Mouse (Mus musculus): ENCODE data around the gene Ice1. TPM values are rescaled to one million over a fixed set of nuclear protein-coding genes. Genes with fewer than 3 reads are reported as not detected.

The Ice1 gene
- polyA plus RNA-seq, 1 experiment from 2014 or later, result 39.3 TPM

DNA sequence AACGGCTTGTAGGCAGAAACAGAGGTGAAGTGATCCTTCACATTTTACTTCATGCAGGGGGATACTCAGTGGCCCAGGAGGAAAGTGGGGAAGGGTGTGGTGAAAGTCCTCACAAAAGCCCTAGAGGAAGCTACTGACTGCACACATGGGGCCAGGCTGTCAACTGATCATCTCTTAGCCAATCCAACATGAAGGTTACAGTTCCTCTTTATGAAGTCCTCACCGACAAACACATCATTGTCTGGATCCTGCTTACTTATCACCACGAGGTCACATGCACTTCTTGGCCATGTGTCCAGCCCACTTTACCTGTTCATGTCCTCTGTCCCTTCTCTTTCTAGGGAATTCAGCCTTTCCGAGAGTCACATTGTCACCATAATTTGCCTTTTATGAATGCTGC, 22.3 kb upstream of the Ice1 start:
- Histone ChIP-seq H3K36me3 (ENCODE audit: control insufficient read depth, insufficient read depth) (no peaks in the 10 kb centered on the region), H3K4me3 (replicated peaks; ENCODE audit: low read length) (no peak overlapping the region), H3K9me3 (ENCODE audit: control insufficient read depth, low read length) (no peaks in the 10 kb centered on the region), H3K27ac (ENCODE audit: low read length) (no peak overlapping the region), H3K9ac (replicated peaks; ENCODE audit: low read depth, low read length) (no peak overlapping the region), H3K27me3 (replicated peaks; ENCODE audit: control insufficient read depth, insufficient read depth, low read length) (no peaks in the 10 kb centered on the region), H3K4me1 (replicated peaks; ENCODE audit: control insufficient read depth, insufficient read depth, low read length) (no peaks in the 10 kb centered on the region), H3K4me2 (ENCODE audit: low read length) (no peak overlapping the region)
- WGBS, result 80% methylated on average over 4 of the region's 4 CpGs
- ATAC-seq, result no peak

DNA sequence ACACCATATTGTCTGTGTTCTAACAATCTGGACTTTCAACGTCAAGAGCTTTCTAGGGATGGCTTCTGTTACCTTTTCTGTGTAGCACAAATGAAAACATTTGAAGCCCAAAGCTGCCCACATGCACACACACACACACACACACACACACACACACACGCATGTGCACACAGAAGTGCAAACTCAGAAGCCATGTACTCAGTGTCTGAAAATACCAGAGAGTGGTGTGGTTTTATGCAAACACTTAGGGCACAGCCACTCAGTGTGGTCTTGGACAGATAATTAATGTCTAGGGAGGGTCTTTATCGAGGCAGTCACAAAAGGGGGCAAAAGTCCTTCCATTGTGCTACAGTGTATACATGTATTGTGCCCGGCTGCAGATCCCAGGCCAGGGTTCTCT, 19.3 kb upstream of the Ice1 start:
- Histone ChIP-seq H3K27ac (ENCODE audit: low read length) (no peak overlapping the region), H3K4me2 (ENCODE audit: low read length) (no peak overlapping the region), H3K27me3 (replicated peaks; ENCODE audit: control insufficient read depth, insufficient read depth, low read length) (no peaks in the 10 kb centered on the region), H3K4me1 (replicated peaks; ENCODE audit: control insufficient read depth, insufficient read depth, low read length) (no peaks in the 10 kb centered on the region), H3K9ac (replicated peaks; ENCODE audit: low read depth, low read length) (no peak overlapping the region), H3K36me3 (ENCODE audit: control insufficient read depth, insufficient read depth) (no peaks in the 10 kb centered on the region), H3K4me3 (replicated peaks; ENCODE audit: low read length) (no peak overlapping the region), H3K9me3 (ENCODE audit: control insufficient read depth, low read length) (no peaks in the 10 kb centered on the region)
- 71% methylated on average over 4 of the region's 4 CpGs for WGBS
- no peak for ATAC-seq

DNA sequence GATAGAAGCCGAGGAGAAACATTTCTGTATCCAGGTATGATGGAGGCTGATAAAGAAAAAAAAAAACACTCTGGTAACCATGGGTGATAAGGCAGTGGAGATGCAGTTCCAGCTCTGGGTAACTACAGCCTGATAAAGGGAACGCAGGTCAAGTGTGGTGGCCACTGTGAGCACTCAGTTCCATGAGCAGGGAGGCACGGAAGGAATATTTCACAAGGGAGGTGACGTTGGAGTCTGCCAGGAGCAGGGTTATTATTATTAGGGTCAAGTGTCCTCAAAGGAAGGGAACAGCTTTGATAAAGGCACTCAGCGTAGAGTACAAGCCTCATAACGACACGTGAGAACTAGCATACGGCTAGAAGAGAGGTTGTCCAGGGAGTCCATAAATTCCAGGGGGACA, 18.9 kb upstream of the Ice1 start:
- H3K27ac ChIP-seq (ENCODE audit: low read length), result no peak overlapping the region

DNA sequence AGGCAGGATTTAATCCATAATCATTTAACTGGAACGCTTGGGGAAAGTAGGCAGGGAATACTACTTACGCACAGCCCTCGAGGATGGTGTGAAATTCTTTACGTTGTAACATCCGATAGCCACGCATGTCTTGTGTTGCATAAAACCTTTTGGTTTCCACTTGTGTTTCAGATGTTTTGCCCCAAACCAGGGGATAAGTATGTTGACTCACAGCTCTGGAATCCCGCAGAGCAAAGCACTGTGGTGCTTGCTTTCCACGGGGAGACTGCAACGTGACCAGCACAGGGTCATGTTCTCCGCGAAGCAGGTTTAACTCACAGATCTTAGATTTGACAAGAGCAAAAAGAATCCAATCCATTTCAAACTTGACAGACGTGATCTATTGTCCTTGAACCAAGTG, 18.1 kb upstream of the Ice1 start:
- no peaks in the 10 kb centered on the region for H3K9me3 ChIP-seq (ENCODE audit: control insufficient read depth, low read length)
- no peak overlapping the region for H3K27ac ChIP-seq (ENCODE audit: low read length)
- no peak overlapping the region for H3K4me3 ChIP-seq (replicated peaks; ENCODE audit: low read length)
- 84% methylated on average over 12 of the region's 12 CpGs for WGBS
- H3K36me3 ChIP-seq (ENCODE audit: control insufficient read depth, insufficient read depth), result no peaks in the 10 kb centered on the region
- H3K4me2 ChIP-seq (ENCODE audit: low read length), result no peak overlapping the region
- no peaks in the 10 kb centered on the region for H3K4me1 ChIP-seq (replicated peaks; ENCODE audit: control insufficient read depth, insufficient read depth, low read length)
- no peaks in the 10 kb centered on the region for H3K27me3 ChIP-seq (replicated peaks; ENCODE audit: control insufficient read depth, insufficient read depth, low read length)
- no peak for ATAC-seq
- H3K9ac ChIP-seq (replicated peaks; ENCODE audit: low read depth, low read length), result no peak overlapping the region

More for the DNA sequence above, 18.9 kb upstream of the Ice1 start:
- Histone ChIP-seq H3K4me1 (replicated peaks; ENCODE audit: control insufficient read depth, insufficient read depth, low read length) (no peaks in the 10 kb centered on the region), H3K4me3 (replicated peaks; ENCODE audit: low read length) (no peak overlapping the region), H3K27me3 (replicated peaks; ENCODE audit: control insufficient read depth, insufficient read depth, low read length) (no peaks in the 10 kb centered on the region), H3K9me3 (ENCODE audit: control insufficient read depth, low read length) (no peaks in the 10 kb centered on the region), H3K9ac (replicated peaks; ENCODE audit: low read depth, low read length) (no peak overlapping the region), H3K4me2 (ENCODE audit: low read length) (no peak overlapping the region), H3K36me3 (ENCODE audit: control insufficient read depth, insufficient read depth) (no peaks in the 10 kb centered on the region)
- WGBS, result 81% methylated on average over 8 of the region's 8 CpGs
- no peak for ATAC-seq

- Histone ChIP-seq H3K4me1 (replicated peaks; ENCODE audit: control insufficient read depth, insufficient read depth, low read length) (no peaks in the 10 kb centered on the region), H3K27me3 (replicated peaks; ENCODE audit: control insufficient read depth, insufficient read depth, low read length) (no peaks in the 10 kb centered on the region), H3K9ac (replicated peaks; ENCODE audit: low read depth, low read length) (no peak overlapping the region), H3K9me3 (ENCODE audit: control insufficient read depth, low read length) (no peaks in the 10 kb centered on the region), H3K36me3 (ENCODE audit: control insufficient read depth, insufficient read depth) (no peaks in the 10 kb centered on the region), H3K4me2 (ENCODE audit: low read length) (no peak overlapping the region), H3K4me3 (replicated peaks; ENCODE audit: low read length) (no peak overlapping the region), H3K27ac (ENCODE audit: low read length) (no peak overlapping the region)
- no peak for ATAC-seq
- WGBS, result 72% methylated on average over 5 of the region's 5 CpGs
Observed at GRCm38 (mm10) chr13:70654091-70654770, 16.8 kb upstream of the Ice1 start.

DNA sequence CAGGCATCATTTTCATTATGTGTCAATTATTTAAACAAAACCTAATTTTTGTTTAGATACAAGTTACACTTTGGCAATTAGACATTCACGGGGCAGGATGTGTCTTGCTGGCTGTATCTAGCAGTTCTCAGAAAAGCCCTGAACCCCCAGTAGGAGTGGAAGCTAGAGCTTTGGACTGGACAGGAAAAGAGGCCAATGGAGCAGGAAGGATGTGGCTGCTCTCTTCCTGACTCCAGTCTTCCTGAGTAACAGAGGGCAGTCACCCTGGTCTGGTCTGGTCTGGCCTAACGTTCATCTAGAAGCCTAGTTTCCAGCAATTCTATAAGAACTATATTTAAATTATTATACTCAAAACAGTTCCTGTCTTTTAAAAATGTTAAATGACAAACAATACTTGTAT, 16.0 kb upstream of the Ice1 start:
- H3K4me3 ChIP-seq (replicated peaks; ENCODE audit: low read length), result no peak overlapping the region
- H3K36me3 ChIP-seq (ENCODE audit: control insufficient read depth, insufficient read depth), result no peaks in the 10 kb centered on the region
- no peaks in the 10 kb centered on the region for H3K4me1 ChIP-seq (replicated peaks; ENCODE audit: control insufficient read depth, insufficient read depth, low read length)
- no peak overlapping the region for H3K27ac ChIP-seq (ENCODE audit: low read length)
- no peak for ATAC-seq
- no peak overlapping the region for H3K4me2 ChIP-seq (ENCODE audit: low read length)
- 75% methylated on average over 2 of the region's 2 CpGs for WGBS
- no peaks in the 10 kb centered on the region for H3K27me3 ChIP-seq (replicated peaks; ENCODE audit: control insufficient read depth, insufficient read depth, low read length)
- no peak overlapping the region for H3K9ac ChIP-seq (replicated peaks; ENCODE audit: low read depth, low read length)
- no peaks in the 10 kb centered on the region for H3K9me3 ChIP-seq (ENCODE audit: control insufficient read depth, low read length)

GRCm38 (mm10) chr13:70650011-70650436, 12.6 kb upstream of the Ice1 start:
- 66% methylated on average over 3 of the region's 3 CpGs for WGBS

DNA sequence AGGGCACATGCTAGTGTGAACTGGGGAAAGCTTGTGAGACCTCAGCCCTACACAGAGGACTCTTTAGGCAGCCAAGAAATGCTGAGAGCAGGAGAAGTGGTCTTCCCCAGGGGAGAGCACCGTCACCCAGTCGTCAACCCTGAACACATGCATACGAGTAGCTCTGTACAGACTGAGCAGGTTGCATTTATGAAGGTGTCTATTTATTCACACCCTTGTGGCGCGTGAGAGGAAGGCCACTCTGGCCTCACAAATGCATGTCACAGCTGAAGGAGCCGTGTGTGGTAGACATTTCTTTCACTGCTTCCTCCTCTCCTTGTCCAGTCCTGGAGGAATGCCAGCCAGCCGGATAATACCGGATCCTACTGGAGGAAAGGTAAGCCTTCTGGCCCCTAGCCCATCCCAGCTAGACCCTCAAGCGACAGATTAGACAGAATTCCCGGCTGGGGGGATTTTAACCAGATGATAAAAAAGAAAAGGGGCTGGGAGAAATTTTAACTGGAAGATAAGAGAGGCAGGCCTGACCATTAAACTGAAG, 8.6 kb upstream of the Ice1 start:
- 59% methylated on average over 10 of the region's 10 CpGs for WGBS
- no peak for ATAC-seq
- no peak overlapping the region for H3K4me2 ChIP-seq (ENCODE audit: low read length)
- no peak overlapping the region for H3K27ac ChIP-seq (ENCODE audit: low read length)
- H3K36me3 ChIP-seq (ENCODE audit: control insufficient read depth, insufficient read depth), result no peaks in the 10 kb centered on the region
- H3K4me3 ChIP-seq (replicated peaks; ENCODE audit: low read length), result no peak overlapping the region
- no peaks in the 10 kb centered on the region; the same call in 1 of the 2 replicates for H3K27me3 ChIP-seq (replicated peaks; ENCODE audit: control insufficient read depth, insufficient read depth, low read length)
- H3K9ac ChIP-seq (replicated peaks; ENCODE audit: low read depth, low read length), result no peak overlapping the region
- no peaks in the 10 kb centered on the region for H3K9me3 ChIP-seq (ENCODE audit: control insufficient read depth, low read length)
- H3K4me1 ChIP-seq (replicated peaks; ENCODE audit: control insufficient read depth, insufficient read depth, low read length), result no peaks in the 10 kb centered on the region

More at GRCm38 (mm10) chr13:70650011-70650436, 12.6 kb upstream of the Ice1 start:
- H3K4me3 ChIP-seq (replicated peaks; ENCODE audit: low read length), result no peak overlapping the region
- no peak overlapping the region for H3K9ac ChIP-seq (replicated peaks; ENCODE audit: low read depth, low read length)
- ATAC-seq, result no peak
- no peaks in the 10 kb centered on the region for H3K9me3 ChIP-seq (ENCODE audit: control insufficient read depth, low read length)
- H3K4me1 ChIP-seq (replicated peaks; ENCODE audit: control insufficient read depth, insufficient read depth, low read length), result no peaks in the 10 kb centered on the region
- no peaks in the 10 kb centered on the region for H3K36me3 ChIP-seq (ENCODE audit: control insufficient read depth, insufficient read depth)
- H3K27ac ChIP-seq (ENCODE audit: low read length), result no peak overlapping the region
- no peaks in the 10 kb centered on the region for H3K27me3 ChIP-seq (replicated peaks; ENCODE audit: control insufficient read depth, insufficient read depth, low read length)
- H3K4me2 ChIP-seq (ENCODE audit: low read length), result no peak overlapping the region

GRCm38 (mm10) chr13:70644083-70644462, 6.6 kb upstream of the Ice1 start:
- no peaks in the 10 kb centered on the region for H3K4me1 ChIP-seq (replicated peaks; ENCODE audit: control insufficient read depth, insufficient read depth, low read length)
- no peak overlapping the region for H3K27ac ChIP-seq (ENCODE audit: low read length)
- no peak overlapping the region for H3K4me3 ChIP-seq (replicated peaks; ENCODE audit: low read length)
- no peak overlapping the region for H3K4me2 ChIP-seq (ENCODE audit: low read length)
- 0 out of 2 replicates have a peak, but pooled peaks have one; percentile 18 for ATAC-seq
- 50% methylated on average over 3 of the region's 3 CpGs for WGBS
- no peaks in the 10 kb centered on the region for H3K9me3 ChIP-seq (ENCODE audit: control insufficient read depth, low read length)
- no peak overlapping the region for H3K9ac ChIP-seq (replicated peaks; ENCODE audit: low read depth, low read length)
- no peaks in the 10 kb centered on the region for H3K36me3 ChIP-seq (ENCODE audit: control insufficient read depth, insufficient read depth)
- H3K27me3 ChIP-seq (replicated peaks; ENCODE audit: control insufficient read depth, insufficient read depth, low read length), result no peaks in the 10 kb centered on the region; the same call in 1 of the 2 replicates
